Mouse (Mus musculus): ENCODE measurements around the gene Kif2a. TPM values are rescaled to one million over a fixed set of nuclear protein-coding genes. Genes with fewer than 3 reads are reported as not detected.

Gene Kif2a
- polyA plus RNA-seq (2015; fragmentation: Nextera tagmentation; extraction: Ambion mirVana) = 20.1 and 24.7 TPM in 2 replicates

DNA sequence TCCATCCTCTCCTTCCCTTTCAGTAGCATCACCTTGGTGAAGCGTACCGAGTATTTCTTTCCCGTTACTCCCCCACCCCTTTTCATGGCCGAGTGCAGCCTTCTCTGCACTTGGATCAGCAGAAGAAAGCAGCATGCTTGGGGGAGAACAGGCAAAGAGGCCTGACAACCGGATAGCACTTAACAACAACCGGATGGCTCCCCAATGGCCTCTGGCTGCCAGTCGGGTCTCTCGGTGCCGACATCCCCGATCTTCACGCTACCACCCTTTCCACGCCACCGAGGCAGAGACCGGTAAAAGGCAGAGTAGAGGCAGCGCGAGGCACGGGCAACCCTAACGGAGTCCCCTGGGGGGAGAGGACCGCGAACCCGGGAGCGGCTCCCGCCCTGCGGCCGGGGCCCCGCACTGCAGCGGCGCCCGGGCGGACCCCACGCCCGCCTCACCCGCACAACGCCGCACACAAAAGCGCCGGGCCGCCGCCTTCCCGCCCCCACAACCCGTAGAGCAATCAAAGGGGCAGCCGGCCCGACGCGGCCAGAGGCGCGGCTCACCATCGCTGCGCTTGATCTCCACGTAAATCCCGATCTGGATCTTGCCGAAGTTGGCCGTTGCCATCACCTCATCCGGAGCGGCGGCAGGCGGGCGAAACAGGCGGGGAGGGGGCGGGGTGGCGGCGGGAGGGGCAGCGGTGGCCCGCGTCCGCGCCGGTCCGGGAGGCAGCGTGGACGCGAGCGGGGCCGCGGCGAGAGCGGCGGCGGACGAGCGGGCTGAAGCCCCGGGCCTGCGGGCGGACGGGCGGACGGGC, at the start of gene Kif2a:
Gene Kif2a (minus strand): TSS at position 666 of the 805 bp plus-strand sequence.
- Histone ChIP-seq H3K4me3 (replicated peaks) (peak within 1 kb of the TSS; percentile 98), H3K36me3 (no peaks in the 10 kb centered on the region), H3K4me1 (replicated peaks) (peaks cover 11% of the 10 kb centered on the region; the same call in 1 of the 2 replicates), H3K27ac (peak within 1 kb of the TSS; percentile 92), H3K9me3 (no peaks in the 10 kb centered on the region), H3K27me3 (replicated peaks) (no peaks in the 10 kb centered on the region), H3K9ac (peak within 1 kb of the TSS; percentile 93), H3K4me2 (replicated peaks) (peak within 1 kb of the TSS; percentile 78)
- ATAC-seq = peak; percentile 79
- WGBS = under 1% methylated on average over 81 of the region's 87 CpGs

DNA sequence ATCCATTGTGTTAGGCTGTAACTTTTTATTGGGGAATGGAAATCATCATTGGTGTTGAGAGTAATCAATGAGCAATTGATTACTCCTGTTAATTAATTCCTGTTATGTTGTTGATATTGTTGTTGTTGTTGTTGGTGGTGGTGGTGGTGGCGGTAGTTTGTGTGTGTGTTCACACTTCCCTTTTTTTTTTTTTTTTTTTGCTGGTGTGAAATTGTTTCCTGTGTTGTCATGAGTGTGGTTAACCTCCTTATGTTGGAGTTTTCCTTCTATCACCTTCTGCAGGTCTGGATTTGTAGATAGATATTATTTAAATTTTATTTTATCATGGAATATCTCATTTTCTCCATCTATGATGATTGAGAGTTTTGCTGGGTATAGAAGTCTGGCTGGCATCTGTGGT, 47.1 kb upstream of the Kif2a start:
- no peak for ATAC-seq
- H3K27me3 ChIP-seq (replicated peaks) = no peaks in the 10 kb centered on the region
- H3K9ac ChIP-seq = no peak overlapping the region
- no peak overlapping the region for H3K27ac ChIP-seq
- no peak overlapping the region for H3K4me2 ChIP-seq (replicated peaks)
- H3K4me3 ChIP-seq (replicated peaks) = no peak overlapping the region
- 90% methylated on average over 1 of the region's 1 CpGs for WGBS
- H3K4me1 ChIP-seq (replicated peaks) = 0 out of 2 replicates have a peak, but pooled peaks cover 4% of the 10 kb centered on the region
- no peaks in the 10 kb centered on the region for H3K36me3 ChIP-seq
- no peaks in the 10 kb centered on the region for H3K9me3 ChIP-seq

GRCm38 (mm10) chr13:107065098-107065855, 43.4 kb upstream of the Kif2a start:
- no peak overlapping the region for H3K4me2 ChIP-seq (replicated peaks)
- 71% methylated on average over 10 of the region's 10 CpGs for WGBS
- H3K9ac ChIP-seq = no peak overlapping the region
- no peak overlapping the region for H3K4me3 ChIP-seq (replicated peaks)
- H3K27me3 ChIP-seq (replicated peaks) = no peaks in the 10 kb centered on the region
- no peaks in the 10 kb centered on the region for H3K36me3 ChIP-seq
- H3K9me3 ChIP-seq = no peaks in the 10 kb centered on the region
- H3K27ac ChIP-seq = no peak overlapping the region
- H3K4me1 ChIP-seq (replicated peaks) = no peaks in the 10 kb centered on the region
- ATAC-seq = no peak

DNA sequence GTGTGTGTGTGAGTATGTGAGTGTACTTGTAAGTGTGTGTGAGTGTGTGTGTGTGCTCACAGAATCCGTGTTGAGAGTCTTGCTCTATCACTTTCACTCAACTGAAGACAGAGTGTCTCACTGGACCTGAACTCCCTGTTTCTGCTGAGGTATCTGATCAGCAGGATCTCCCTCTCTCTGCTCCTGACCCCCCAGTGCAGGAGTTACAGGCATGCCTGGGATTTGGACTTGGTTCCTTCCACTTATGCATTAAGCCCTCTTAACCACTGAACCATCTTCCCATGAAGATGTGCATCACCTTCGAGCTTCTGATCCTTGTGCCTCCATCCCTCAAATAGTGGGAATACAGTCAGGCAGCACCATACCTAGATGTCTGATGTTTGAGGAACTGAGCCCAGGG, 42.3 kb upstream of the Kif2a start:
- WGBS = 80% methylated on average over 2 of the region's 2 CpGs
- Histone ChIP-seq H3K9ac (no peak overlapping the region), H3K36me3 (no peaks in the 10 kb centered on the region), H3K9me3 (no peaks in the 10 kb centered on the region), H3K4me3 (replicated peaks) (no peak overlapping the region), H3K4me1 (replicated peaks) (no peaks in the 10 kb centered on the region), H3K27ac (no peak overlapping the region), H3K4me2 (replicated peaks) (no peak overlapping the region), H3K27me3 (replicated peaks) (no peaks in the 10 kb centered on the region)
- ATAC-seq = peak; percentile 32; the same call in 1 of the 2 replicates

GRCm38 (mm10) chr13:107063115-107063807, 41.3 kb upstream of the Kif2a start:
- Histone ChIP-seq H3K4me3 (replicated peaks) (no peak overlapping the region), H3K9ac (no peak overlapping the region), H3K36me3 (no peaks in the 10 kb centered on the region), H3K4me1 (replicated peaks) (no peaks in the 10 kb centered on the region), H3K9me3 (no peaks in the 10 kb centered on the region), H3K27ac (no peak overlapping the region), H3K27me3 (replicated peaks) (no peaks in the 10 kb centered on the region), H3K4me2 (replicated peaks) (no peak overlapping the region)
- whole genome bisulfite sequencing = 41% methylated on average over 7 of the region's 7 CpGs
- peak; percentile 94 for ATAC-seq

DNA sequence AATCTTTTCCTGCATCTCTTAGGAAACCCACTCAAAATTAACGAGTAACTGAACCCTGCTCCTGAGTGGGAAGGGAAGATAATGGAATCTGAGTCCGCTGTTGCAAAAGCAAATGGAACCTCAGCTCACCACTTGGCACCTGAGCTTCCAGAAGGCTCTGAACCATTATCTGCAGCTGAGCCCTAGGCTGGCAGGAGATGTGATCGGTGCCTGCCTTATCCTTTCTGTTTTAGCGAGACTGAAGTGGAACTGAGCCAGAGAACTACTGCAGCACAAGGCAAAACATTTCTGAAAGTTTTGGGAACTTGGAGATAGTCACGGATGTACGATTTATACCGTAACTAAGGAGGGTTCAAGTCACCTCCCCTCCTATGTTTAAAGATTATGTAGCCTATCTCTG, 38.2 kb upstream of the Kif2a start:
- H3K4me3 ChIP-seq (replicated peaks) = no peak overlapping the region
- no peaks in the 10 kb centered on the region for H3K4me1 ChIP-seq (replicated peaks)
- no peak overlapping the region for H3K27ac ChIP-seq
- H3K9ac ChIP-seq = no peak overlapping the region
- no peak for ATAC-seq
- H3K4me2 ChIP-seq (replicated peaks) = no peak overlapping the region
- WGBS = 84% methylated on average over 7 of the region's 7 CpGs
- no peaks in the 10 kb centered on the region for H3K27me3 ChIP-seq (replicated peaks)
- H3K36me3 ChIP-seq = no peaks in the 10 kb centered on the region
- H3K9me3 ChIP-seq = no peaks in the 10 kb centered on the region

- Histone ChIP-seq H3K9ac (no peak overlapping the region), H3K36me3 (no peaks in the 10 kb centered on the region), H3K4me2 (replicated peaks) (no peak overlapping the region), H3K4me3 (replicated peaks) (no peak overlapping the region), H3K27me3 (replicated peaks) (no peaks in the 10 kb centered on the region), H3K9me3 (no peaks in the 10 kb centered on the region), H3K27ac (no peak overlapping the region), H3K4me1 (replicated peaks) (no peaks in the 10 kb centered on the region)
- WGBS = 76% methylated on average over 3 of the region's 3 CpGs
- ATAC-seq = no peak
These were observed 37.5 kb upstream of the Kif2a start for GRCm38 (mm10) chr13:107059460-107059859.

DNA sequence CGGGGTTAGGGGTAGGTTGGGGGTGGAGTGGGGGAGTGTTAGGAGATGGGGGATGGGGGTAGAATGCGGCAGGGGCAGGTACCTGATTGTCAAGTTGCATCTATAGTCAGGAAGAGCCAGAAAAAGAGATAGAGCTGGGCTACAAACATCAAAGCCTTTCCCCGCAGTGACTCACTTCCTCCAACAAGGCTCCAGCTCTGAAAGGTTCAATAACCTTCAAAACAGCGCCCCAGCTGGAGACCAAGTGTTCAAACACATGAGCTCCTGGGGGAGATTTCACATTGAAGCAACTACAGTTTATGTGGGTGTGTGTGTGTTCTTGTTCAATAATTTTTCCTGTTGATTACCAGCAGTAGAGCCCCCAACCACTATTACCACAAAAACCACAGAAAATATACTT, 34.4 kb upstream of the Kif2a start:
- H3K27me3 ChIP-seq (replicated peaks) = no peaks in the 10 kb centered on the region

DNA sequence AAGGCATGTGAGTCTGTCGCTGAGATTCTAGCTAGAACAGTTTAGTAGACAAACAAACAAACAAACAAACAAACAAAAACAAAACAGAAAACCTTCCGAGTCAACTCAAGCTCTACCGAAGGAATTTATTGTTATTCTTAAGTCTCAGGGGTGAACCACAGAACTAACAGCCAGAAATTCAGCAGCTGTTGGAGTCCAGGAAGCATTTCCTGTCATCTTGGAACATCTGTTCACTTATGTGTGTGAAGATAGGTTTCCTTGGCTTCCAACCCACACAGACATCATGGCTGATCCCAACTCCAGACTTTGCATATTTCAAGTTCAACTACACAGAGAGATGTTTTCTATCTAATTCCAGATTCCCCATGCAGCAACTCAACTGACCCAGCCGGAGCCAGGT, 32.6 kb upstream of the Kif2a start:
- no peaks in the 10 kb centered on the region for H3K9me3 ChIP-seq
- H3K4me3 ChIP-seq (replicated peaks) = no peak overlapping the region
- WGBS = 48% methylated on average over 4 of the region's 4 CpGs
- no peak for ATAC-seq
- no peak overlapping the region for H3K4me2 ChIP-seq (replicated peaks)
- H3K27ac ChIP-seq = no peak overlapping the region
- no peak overlapping the region for H3K9ac ChIP-seq
- H3K36me3 ChIP-seq = no peaks in the 10 kb centered on the region
- H3K4me1 ChIP-seq (replicated peaks) = no peaks in the 10 kb centered on the region
- H3K27me3 ChIP-seq (replicated peaks) = no peaks in the 10 kb centered on the region

More for the DNA sequence above, 34.4 kb upstream of the Kif2a start:
- Histone ChIP-seq H3K9ac (no peak overlapping the region), H3K4me3 (replicated peaks) (no peak overlapping the region), H3K4me2 (replicated peaks) (no peak overlapping the region), H3K27ac (no peak overlapping the region), H3K36me3 (no peaks in the 10 kb centered on the region), H3K9me3 (no peaks in the 10 kb centered on the region), H3K4me1 (replicated peaks) (no peaks in the 10 kb centered on the region)
- WGBS = 41% methylated on average over 4 of the region's 4 CpGs
- no peak for ATAC-seq

DNA sequence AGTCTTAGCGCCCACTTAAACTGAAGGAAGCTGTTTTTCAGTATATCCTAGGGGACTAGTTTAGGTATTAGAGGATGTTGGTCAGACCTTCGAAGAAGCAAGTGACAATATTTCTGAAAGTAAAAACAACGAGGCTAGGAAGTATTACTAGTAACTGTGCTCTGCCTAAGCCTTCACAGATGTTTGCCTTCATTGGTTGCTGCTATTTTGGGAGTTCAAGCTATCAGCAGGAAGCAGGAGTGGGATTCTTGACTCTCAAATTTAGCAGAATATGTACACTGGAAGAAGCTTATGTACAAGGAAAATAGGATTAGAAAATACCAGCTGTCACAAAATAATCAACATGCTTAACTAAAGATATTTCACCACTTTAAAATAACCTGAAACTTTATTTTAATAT, 29.4 kb upstream of the Kif2a start:
- no peak for ATAC-seq
- H3K4me3 ChIP-seq (replicated peaks) = no peak overlapping the region
- H3K27me3 ChIP-seq (replicated peaks) = no peaks in the 10 kb centered on the region
- H3K4me1 ChIP-seq (replicated peaks) = no peaks in the 10 kb centered on the region
- no peaks in the 10 kb centered on the region for H3K9me3 ChIP-seq
- 65% methylated on average over 3 of the region's 3 CpGs for WGBS
- no peak overlapping the region for H3K4me2 ChIP-seq (replicated peaks)
- no peak overlapping the region for H3K9ac ChIP-seq
- H3K27ac ChIP-seq = no peak overlapping the region
- H3K36me3 ChIP-seq = no peaks in the 10 kb centered on the region

DNA sequence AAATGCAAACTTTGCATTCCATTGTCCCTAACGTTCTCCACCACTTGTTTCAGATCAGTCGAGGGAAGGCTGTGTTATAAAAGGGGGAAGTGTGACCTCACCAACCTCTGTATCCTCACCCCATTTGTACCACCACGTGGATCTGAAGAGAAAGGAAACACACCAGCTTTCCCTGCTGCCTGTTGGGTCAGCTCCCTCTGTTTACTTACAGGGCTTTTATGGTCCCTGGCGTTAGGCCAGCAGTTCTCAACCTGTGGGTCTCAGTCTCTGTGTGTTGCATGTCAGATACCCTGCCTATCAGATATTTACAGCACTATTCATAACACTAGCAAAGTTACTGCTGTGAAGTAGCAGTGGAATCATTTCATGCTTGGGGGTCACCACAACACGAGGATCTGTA, 22.3 kb upstream of the Kif2a start:
- H3K9ac ChIP-seq = no peak overlapping the region
- H3K4me3 ChIP-seq (replicated peaks) = no peak overlapping the region
- peak; percentile 87 for ATAC-seq
- H3K9me3 ChIP-seq = no peaks in the 10 kb centered on the region
- H3K27ac ChIP-seq = no peak overlapping the region
- no peaks in the 10 kb centered on the region for H3K36me3 ChIP-seq
- WGBS = 7% methylated on average over 5 of the region's 5 CpGs
- peaks cover 7% of the 10 kb centered on the region; the same call in 1 of the 2 replicates for H3K4me1 ChIP-seq (replicated peaks)
- no peak overlapping the region for H3K4me2 ChIP-seq (replicated peaks)
- H3K27me3 ChIP-seq (replicated peaks) = no peaks in the 10 kb centered on the region

DNA sequence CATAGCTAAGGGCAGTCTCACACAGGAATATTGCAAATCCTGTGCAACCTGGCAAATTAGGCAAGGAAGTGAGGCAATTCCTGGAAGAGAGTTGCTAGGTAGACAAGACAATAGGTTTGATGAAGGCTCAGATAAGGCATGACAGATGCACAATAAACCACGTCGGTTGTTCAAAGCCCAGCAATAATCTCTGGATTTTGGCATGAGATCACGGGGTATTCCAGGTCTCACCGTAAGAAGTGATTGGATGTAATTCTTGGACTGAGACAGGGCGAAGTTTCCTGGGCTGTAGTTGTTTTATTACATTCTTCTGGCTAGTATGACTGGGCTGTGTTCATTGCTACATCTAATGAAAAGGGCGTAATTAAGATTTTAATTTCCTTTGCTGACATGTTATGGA, 20.6 kb upstream of the Kif2a start:
- no peak overlapping the region for H3K9ac ChIP-seq
- H3K36me3 ChIP-seq = no peaks in the 10 kb centered on the region
- no peak overlapping the region for H3K4me2 ChIP-seq (replicated peaks)
- H3K4me1 ChIP-seq (replicated peaks) = peaks cover 7% of the 10 kb centered on the region; the same call in 1 of the 2 replicates
- WGBS = 83% methylated on average over 6 of the region's 6 CpGs
- no peaks in the 10 kb centered on the region for H3K27me3 ChIP-seq (replicated peaks)
- H3K4me3 ChIP-seq (replicated peaks) = no peak overlapping the region
- ATAC-seq = no peak
- no peak overlapping the region for H3K27ac ChIP-seq
- no peaks in the 10 kb centered on the region for H3K9me3 ChIP-seq

Data from intestine, embryonic 15.5 days (tissue).